Mouse (Mus musculus) spleen, adult 2 months (tissue): ENCODE measurements around the gene Eri3.

Source experiments
- CTCF ChIP-seq: fragments of 200-500 bp; IDR thresholded peaks from 2 replicates; pipeline ENCODE4 v1.5.1; 2011; ENCODE audit warnings: mild to moderate bottlenecking, inconsistent platforms; ENCODE audit not compliant: insufficient read depth, insufficient read length, insufficient replicate concordance; ENCODE audit errors: extremely low read depth
- POLR2A ChIP-seq: fragments of 200-500 bp; IDR thresholded peaks from 2 replicates; pipeline ENCODE4 v1.6.1; 2011; ENCODE audit warnings: low read depth, low read length, inconsistent platforms

DNA sequence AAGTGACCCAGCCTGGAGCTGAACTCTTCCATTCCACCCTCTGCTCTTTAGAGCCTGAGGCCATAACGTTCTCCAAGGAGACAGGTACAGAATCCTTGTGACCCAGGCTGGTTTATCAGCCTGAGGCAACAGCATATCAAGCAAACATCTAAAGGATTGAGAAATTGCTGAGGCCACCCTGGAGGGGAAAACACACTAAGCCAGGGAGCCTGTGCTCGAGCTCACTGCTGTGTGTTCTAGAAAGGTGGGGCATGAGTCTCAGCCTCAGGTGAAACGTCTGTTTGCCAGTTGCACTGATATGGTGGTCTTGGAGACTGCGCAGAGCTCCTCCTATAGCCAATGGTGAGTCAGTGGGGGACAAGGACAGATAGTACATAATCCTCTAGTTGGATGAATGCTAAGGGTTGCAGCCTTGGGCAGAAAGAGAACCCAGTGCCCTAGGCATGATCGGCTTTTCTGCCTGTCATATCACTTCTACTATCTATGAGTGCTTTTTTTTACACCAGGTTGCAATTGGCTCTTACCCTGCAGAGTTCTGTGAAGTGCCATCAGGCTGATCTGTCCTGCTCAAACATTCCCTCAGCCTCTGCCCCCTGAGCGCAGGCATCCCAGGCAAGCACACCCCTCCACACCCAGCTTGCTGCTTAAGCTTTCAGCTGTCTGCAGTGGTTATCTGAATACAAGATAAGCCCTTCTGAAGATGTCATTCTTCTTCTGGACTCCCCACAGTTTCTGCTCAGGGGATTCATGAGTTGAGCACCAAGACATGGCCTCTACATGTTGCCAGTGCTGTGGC lies 163.3 kb downstream of the Eri3 start:
- TF ChIP-seq CTCF (no peak), POLR2A (no peak)
